Mouse (Mus musculus): Measurements from ENCODE around the gene Nos1ap. TPM values are rescaled to one million over a fixed set of nuclear protein-coding genes. Genes with fewer than 3 reads are reported as not detected.

The Nos1ap gene
- 6.2 and 8.1 TPM in 2 replicates for polyA plus RNA-seq (2015; fragmentation: Nextera tagmentation; extraction: Ambion mirVana)

GRCm38 (mm10) chr1:170589219-170590040, at the start of gene Nos1ap:
Gene Nos1ap (minus strand): TSS chr1:170589861.
- no peaks in the 10 kb centered on the region for H3K27me3 ChIP-seq (replicated peaks; ENCODE audit: control insufficient read depth, insufficient read depth, low read length)
- peaks cover 8% of the 10 kb centered on the region; the same call in 1 of the 2 replicates for H3K4me1 ChIP-seq (ENCODE audit: control insufficient read depth, insufficient read depth, low read length)
- WGBS = under 1% methylated on average over 75 of the region's 106 CpGs
- peak within 1 kb of the TSS; percentile 69 for H3K4me3 ChIP-seq (ENCODE audit: low read length)
- H3K4me2 ChIP-seq (ENCODE audit: low read depth, low read length) = peak within 1 kb of the TSS; percentile 97
- peak within 1 kb of the TSS; percentile 34; the same call in 1 of the 2 replicates for H3K27ac ChIP-seq (ENCODE audit: low read length)
- H3K9me3 ChIP-seq (ENCODE audit: control insufficient read depth, low read length) = peaks cover 7% of the 10 kb centered on the region; the same call in 1 of the 2 replicates
- no peaks in the 10 kb centered on the region for H3K36me3 ChIP-seq (ENCODE audit: control insufficient read depth, insufficient read depth, low read length)
- peak within 1 kb of the TSS; percentile 88 for H3K9ac ChIP-seq (ENCODE audit: low read depth, low read length)
- peak; percentile 96 for ATAC-seq

- no peak overlapping the region for H3K4me3 ChIP-seq (ENCODE audit: low read length)
- 84% methylated on average over 7 of the region's 7 CpGs for WGBS
Observed at GRCm38 (mm10) chr1:170638941-170639340, 49.3 kb upstream of the Nos1ap start.

GRCm38 (mm10) chr1:170632856-170633255, 43.2 kb upstream of the Nos1ap start:
- ATAC-seq = no peak
- Histone ChIP-seq H3K4me2 (ENCODE audit: low read depth, low read length) (no peak overlapping the region), H3K4me3 (ENCODE audit: low read length) (no peak overlapping the region), H3K27ac (ENCODE audit: low read length) (no peak overlapping the region), H3K36me3 (ENCODE audit: control insufficient read depth, insufficient read depth, low read length) (no peaks in the 10 kb centered on the region), H3K27me3 (replicated peaks; ENCODE audit: control insufficient read depth, insufficient read depth, low read length) (no peaks in the 10 kb centered on the region), H3K4me1 (ENCODE audit: control insufficient read depth, insufficient read depth, low read length) (no peaks in the 10 kb centered on the region), H3K9me3 (ENCODE audit: control insufficient read depth, low read length) (no peaks in the 10 kb centered on the region), H3K9ac (ENCODE audit: low read depth, low read length) (no peak overlapping the region)
- WGBS = 71% methylated on average over 4 of the region's 4 CpGs

More at GRCm38 (mm10) chr1:170638941-170639340, 49.3 kb upstream of the Nos1ap start:
- Histone ChIP-seq H3K4me1 (ENCODE audit: control insufficient read depth, insufficient read depth, low read length) (no peaks in the 10 kb centered on the region), H3K9ac (ENCODE audit: low read depth, low read length) (no peak overlapping the region), H3K36me3 (ENCODE audit: control insufficient read depth, insufficient read depth, low read length) (no peaks in the 10 kb centered on the region), H3K9me3 (ENCODE audit: control insufficient read depth, low read length) (no peaks in the 10 kb centered on the region), H3K27ac (ENCODE audit: low read length) (no peak overlapping the region), H3K4me2 (ENCODE audit: low read depth, low read length) (no peak overlapping the region), H3K27me3 (replicated peaks; ENCODE audit: control insufficient read depth, insufficient read depth, low read length) (no peaks in the 10 kb centered on the region)
- ATAC-seq = no peak

- Histone ChIP-seq H3K9me3 (ENCODE audit: control insufficient read depth, low read length) (no peaks in the 10 kb centered on the region), H3K9ac (ENCODE audit: low read depth, low read length) (no peak overlapping the region), H3K4me2 (ENCODE audit: low read depth, low read length) (no peak overlapping the region), H3K36me3 (ENCODE audit: control insufficient read depth, insufficient read depth, low read length) (no peaks in the 10 kb centered on the region), H3K27ac (ENCODE audit: low read length) (no peak overlapping the region), H3K4me1 (ENCODE audit: control insufficient read depth, insufficient read depth, low read length) (no peaks in the 10 kb centered on the region), H3K27me3 (replicated peaks; ENCODE audit: control insufficient read depth, insufficient read depth, low read length) (no peaks in the 10 kb centered on the region), H3K4me3 (ENCODE audit: low read length) (no peak overlapping the region)
- peak; percentile 71 for ATAC-seq
- WGBS = 21% methylated on average over 3 of the region's 3 CpGs
Observed at GRCm38 (mm10) chr1:170632385-170632784, 42.7 kb upstream of the Nos1ap start.

- no peaks in the 10 kb centered on the region for H3K27me3 ChIP-seq (replicated peaks; ENCODE audit: control insufficient read depth, insufficient read depth, low read length)
- no peak overlapping the region for H3K4me2 ChIP-seq (ENCODE audit: low read depth, low read length)
- WGBS = 88% methylated on average over 5 of the region's 5 CpGs
- ATAC-seq = no peak
- H3K9ac ChIP-seq (ENCODE audit: low read depth, low read length) = no peak overlapping the region
- no peaks in the 10 kb centered on the region for H3K36me3 ChIP-seq (ENCODE audit: control insufficient read depth, insufficient read depth, low read length)
- H3K9me3 ChIP-seq (ENCODE audit: control insufficient read depth, low read length) = no peaks in the 10 kb centered on the region
- no peak overlapping the region for H3K4me3 ChIP-seq (ENCODE audit: low read length)
- H3K27ac ChIP-seq (ENCODE audit: low read length) = no peak overlapping the region
- no peaks in the 10 kb centered on the region for H3K4me1 ChIP-seq (ENCODE audit: control insufficient read depth, insufficient read depth, low read length)
Observed at GRCm38 (mm10) chr1:170631571-170631970, 41.9 kb upstream of the Nos1ap start.

- ATAC-seq = no peak
- no peak overlapping the region for H3K9ac ChIP-seq (ENCODE audit: low read depth, low read length)
- H3K27ac ChIP-seq (ENCODE audit: low read length) = no peak overlapping the region
- H3K27me3 ChIP-seq (replicated peaks; ENCODE audit: control insufficient read depth, insufficient read depth, low read length) = no peaks in the 10 kb centered on the region
- H3K36me3 ChIP-seq (ENCODE audit: control insufficient read depth, insufficient read depth, low read length) = no peaks in the 10 kb centered on the region
- no peak overlapping the region for H3K4me2 ChIP-seq (ENCODE audit: low read depth, low read length)
- no peak overlapping the region for H3K4me3 ChIP-seq (ENCODE audit: low read length)
- H3K4me1 ChIP-seq (ENCODE audit: control insufficient read depth, insufficient read depth, low read length) = no peaks in the 10 kb centered on the region
- H3K9me3 ChIP-seq (ENCODE audit: control insufficient read depth, low read length) = no peaks in the 10 kb centered on the region
- 83% methylated on average over 4 of the region's 4 CpGs for WGBS
Observed at GRCm38 (mm10) chr1:170630489-170630888, 40.8 kb upstream of the Nos1ap start.

- H3K9ac ChIP-seq (ENCODE audit: low read depth, low read length) = no peak overlapping the region
- H3K4me2 ChIP-seq (ENCODE audit: low read depth, low read length) = no peak overlapping the region
- WGBS = 95% methylated on average over 1 of the region's 1 CpGs
- ATAC-seq = no peak
- H3K9me3 ChIP-seq (ENCODE audit: control insufficient read depth, low read length) = no peaks in the 10 kb centered on the region
- no peaks in the 10 kb centered on the region for H3K36me3 ChIP-seq (ENCODE audit: control insufficient read depth, insufficient read depth, low read length)
- H3K4me1 ChIP-seq (ENCODE audit: control insufficient read depth, insufficient read depth, low read length) = no peaks in the 10 kb centered on the region
- H3K4me3 ChIP-seq (ENCODE audit: low read length) = no peak overlapping the region
- no peaks in the 10 kb centered on the region for H3K27me3 ChIP-seq (replicated peaks; ENCODE audit: control insufficient read depth, insufficient read depth, low read length)
- H3K27ac ChIP-seq (ENCODE audit: low read length) = no peak overlapping the region
Observed at GRCm38 (mm10) chr1:170623432-170623831, 33.8 kb upstream of the Nos1ap start.

GRCm38 (mm10) chr1:170622934-170623333, 33.3 kb upstream of the Nos1ap start:
- no peak overlapping the region for H3K4me3 ChIP-seq (ENCODE audit: low read length)
- 43% methylated on average over 5 of the region's 5 CpGs for WGBS
- no peak overlapping the region for H3K4me2 ChIP-seq (ENCODE audit: low read depth, low read length)
- no peaks in the 10 kb centered on the region for H3K27me3 ChIP-seq (replicated peaks; ENCODE audit: control insufficient read depth, insufficient read depth, low read length)
- no peak overlapping the region for H3K27ac ChIP-seq (ENCODE audit: low read length)
- peak; percentile 84 for ATAC-seq
- no peak overlapping the region for H3K9ac ChIP-seq (ENCODE audit: low read depth, low read length)
- H3K9me3 ChIP-seq (ENCODE audit: control insufficient read depth, low read length) = no peaks in the 10 kb centered on the region
- H3K4me1 ChIP-seq (ENCODE audit: control insufficient read depth, insufficient read depth, low read length) = no peaks in the 10 kb centered on the region
- H3K36me3 ChIP-seq (ENCODE audit: control insufficient read depth, insufficient read depth, low read length) = no peaks in the 10 kb centered on the region

GRCm38 (mm10) chr1:170619686-170620374, 30.2 kb upstream of the Nos1ap start:
- no peak overlapping the region for H3K27ac ChIP-seq (ENCODE audit: low read length)
- H3K4me3 ChIP-seq (ENCODE audit: low read length) = no peak overlapping the region
- no peak for ATAC-seq
- WGBS = 79% methylated on average over 2 of the region's 2 CpGs
- H3K27me3 ChIP-seq (replicated peaks; ENCODE audit: control insufficient read depth, insufficient read depth, low read length) = no peaks in the 10 kb centered on the region
- no peaks in the 10 kb centered on the region for H3K4me1 ChIP-seq (ENCODE audit: control insufficient read depth, insufficient read depth, low read length)
- no peak overlapping the region for H3K4me2 ChIP-seq (ENCODE audit: low read depth, low read length)
- no peaks in the 10 kb centered on the region for H3K9me3 ChIP-seq (ENCODE audit: control insufficient read depth, low read length)
- H3K9ac ChIP-seq (ENCODE audit: low read depth, low read length) = no peak overlapping the region
- no peaks in the 10 kb centered on the region for H3K36me3 ChIP-seq (ENCODE audit: control insufficient read depth, insufficient read depth, low read length)

All from intestine, embryonic 16.5 days (tissue).